Mouse (Mus musculus) liver, postnatal 0 days (tissue): ENCODE measurements around the gene Kif1b.

Experiments used
- CTCF ChIP-seq: sonication (generic); IDR thresholded peaks from 2 replicates; pipeline ENCODE4 v1.5.1; 2016; ENCODE audit warnings: antibody characterized with exemption, low read depth
- EP300 ChIP-seq: IDR thresholded peaks from 2 replicates; pipeline ENCODE4 v1.6.1; 2016; ENCODE audit warnings: antibody characterized with exemption, low read depth, mild to moderate bottlenecking

- TF ChIP-seq CTCF, result no peak
- TF ChIP-seq EP300, result no peak
Observed at GRCm38 (mm10) chr4:149322286-149322685, 14.8 kb upstream of the Kif1b start.
